Mouse (Mus musculus) limb, embryonic 15.5 days (tissue): ENCODE data around the gene Ifnlr1. TPM values are rescaled to one million over a fixed set of nuclear protein-coding genes. Genes with fewer than 3 reads are reported as not detected.

Source experiments
- ATAC-seq: fragments of 200-750 bp; cut with Nextera tagmentation; 2 replicates; pipeline ENCODE4 v1.8.0; 2017; ENCODE audit warnings: low read depth, moderate TSS enrichment; ENCODE audit not compliant: insufficient number of reproducible peaks, low FRiP score, low TSS enrichment
- H3K27ac ChIP-seq: fragments of 300-500 bp; sonication (generic); 2 replicates; pipeline ENCODE4 v1.5.1; 2015; ENCODE audit warnings: moderate library complexity, mild to moderate bottlenecking, inconsistent platforms
- H3K27me3 ChIP-seq: fragments of 300-500 bp; sonication (generic); 2 replicates; pipeline ENCODE4 v1.6.1; 2015; ENCODE audit warnings: inconsistent platforms
- H3K36me3 ChIP-seq: fragments of 300-500 bp; sonication (generic); 2 replicates; pipeline ENCODE4 v1.6.1; 2015; ENCODE audit warnings: inconsistent platforms
- H3K4me1 ChIP-seq: fragments of 300-500 bp; sonication (generic); 2 replicates; pipeline ENCODE4 v1.6.1; 2015; ENCODE audit warnings: inconsistent platforms
- H3K4me2 ChIP-seq: fragments of 300-500 bp; sonication (generic); 2 replicates; pipeline ENCODE4 v1.6.1; 2015; ENCODE audit warnings: mild to moderate bottlenecking, inconsistent platforms
- H3K4me3 ChIP-seq: fragments of 300-500 bp; sonication (generic); 2 replicates; pipeline ENCODE4 v1.5.1; 2015; ENCODE audit warnings: mild to moderate bottlenecking, inconsistent platforms
- H3K9ac ChIP-seq: fragments of 300-500 bp; sonication (generic); 2 replicates; pipeline ENCODE4 v1.6.1; 2015; ENCODE audit warnings: inconsistent platforms
- H3K9me3 ChIP-seq: fragments of 300-500 bp; sonication (generic); 2 replicates; pipeline ENCODE4 v1.6.1; 2016; ENCODE audit warnings: inconsistent platforms
- WGBS: fragments of 180-500 bp; shearing (Covaris S2); methylation state at CpG from one replicate; pipeline ENCODE4 v1.1.7; 2015; 5-methylcytosine and 5-hydroxymethylcytosine counted together
- polyA plus RNA-seq: library from polyadenylated mRNA; unstranded; fragments of >200 nt; fragmentation: Nextera tagmentation; extraction: Ambion mirVana; gene quantifications from 2 replicates; pipeline ENCODE4 v1.2.1, GENCODE M21; 2015

The Ifnlr1 gene
- polyA plus RNA-seq, 1 experiment from 2014 or later, result 1.7 TPM

- no peak for ATAC-seq
- no peaks in the 10 kb centered on the region; the same call in 1 of the 2 replicates for H3K4me1 ChIP-seq
Measured at GRCm38 (mm10) chr4:135750896-135751295, 64.8 kb downstream of the Ifnlr1 start.

GRCm38 (mm10) chr4:135752106-135752778, 66.2 kb downstream of the Ifnlr1 start:
- Histone ChIP-seq H3K36me3 (no peaks in the 10 kb centered on the region), H3K4me3 (no peak overlapping the region), H3K27ac (no peak overlapping the region), H3K9ac (no peak overlapping the region), H3K9me3 (no peaks in the 10 kb centered on the region), H3K4me1 (no peaks in the 10 kb centered on the region; the same call in 1 of the 2 replicates), H3K4me2 (no peak overlapping the region), H3K27me3 (no peaks in the 10 kb centered on the region)
- 54% methylated on average over 7 of the region's 7 CpGs for WGBS
- ATAC-seq, result no peak

More at GRCm38 (mm10) chr4:135750896-135751295, 64.8 kb downstream of the Ifnlr1 start:
- Histone ChIP-seq H3K9ac (no peak overlapping the region), H3K27me3 (no peaks in the 10 kb centered on the region), H3K27ac (no peak overlapping the region), H3K4me3 (no peak overlapping the region), H3K36me3 (no peaks in the 10 kb centered on the region), H3K9me3 (no peaks in the 10 kb centered on the region), H3K4me2 (no peak overlapping the region)
- WGBS, result 84% methylated on average over 8 of the region's 8 CpGs

GRCm38 (mm10) chr4:135752779-135753164, 66.7 kb downstream of the Ifnlr1 start:
- no peak overlapping the region for H3K27ac ChIP-seq
- ATAC-seq, result no peak
- no peak overlapping the region for H3K4me2 ChIP-seq
- no peak overlapping the region for H3K4me3 ChIP-seq
- WGBS, result 60% methylated on average over 8 of the region's 8 CpGs
- H3K27me3 ChIP-seq, result no peaks in the 10 kb centered on the region
- H3K4me1 ChIP-seq, result no peaks in the 10 kb centered on the region; the same call in 1 of the 2 replicates
- H3K9me3 ChIP-seq, result no peaks in the 10 kb centered on the region
- no peaks in the 10 kb centered on the region for H3K36me3 ChIP-seq
- no peak overlapping the region for H3K9ac ChIP-seq

Other genes starting within 250 kb of the Ifnlr1 start
- gene Stpg1, start 191.5 kb upstream of the Ifnlr1 start, polyA plus RNA-seq, result 0.12 and 0.31 TPM in 2 replicates
- 2.3 and 2.4 TPM in 2 replicates for gene Nipal3, start 191.2 kb upstream of the Ifnlr1 start, polyA plus RNA-seq
- gene Grhl3, start 112.7 kb upstream of the Ifnlr1 start, polyA plus RNA-seq, result 56.8 and 59.4 TPM in 2 replicates
- gene Il22ra1, start 41.9 kb downstream of the Ifnlr1 start, polyA plus RNA-seq, result 1.0 and 1.1 TPM in 2 replicates
- 7.8 and 15.1 TPM in 2 replicates for gene Myom3, start 73.4 kb downstream of the Ifnlr1 start, polyA plus RNA-seq
- 208 and 209 TPM in 2 replicates for gene Srsf10, start 169.5 kb downstream of the Ifnlr1 start, polyA plus RNA-seq
- gene Pnrc2, start 187.6 kb downstream of the Ifnlr1 start, polyA plus RNA-seq, result 160 TPM in 2 replicates
- 0.89 and 1.1 TPM in 2 replicates for gene Cnr2, start 209.1 kb downstream of the Ifnlr1 start, polyA plus RNA-seq
- gene Fuca1, start 234.4 kb downstream of the Ifnlr1 start, polyA plus RNA-seq, result 78.4 and 97.2 TPM in 2 replicates